In the genomic region with DNA sequence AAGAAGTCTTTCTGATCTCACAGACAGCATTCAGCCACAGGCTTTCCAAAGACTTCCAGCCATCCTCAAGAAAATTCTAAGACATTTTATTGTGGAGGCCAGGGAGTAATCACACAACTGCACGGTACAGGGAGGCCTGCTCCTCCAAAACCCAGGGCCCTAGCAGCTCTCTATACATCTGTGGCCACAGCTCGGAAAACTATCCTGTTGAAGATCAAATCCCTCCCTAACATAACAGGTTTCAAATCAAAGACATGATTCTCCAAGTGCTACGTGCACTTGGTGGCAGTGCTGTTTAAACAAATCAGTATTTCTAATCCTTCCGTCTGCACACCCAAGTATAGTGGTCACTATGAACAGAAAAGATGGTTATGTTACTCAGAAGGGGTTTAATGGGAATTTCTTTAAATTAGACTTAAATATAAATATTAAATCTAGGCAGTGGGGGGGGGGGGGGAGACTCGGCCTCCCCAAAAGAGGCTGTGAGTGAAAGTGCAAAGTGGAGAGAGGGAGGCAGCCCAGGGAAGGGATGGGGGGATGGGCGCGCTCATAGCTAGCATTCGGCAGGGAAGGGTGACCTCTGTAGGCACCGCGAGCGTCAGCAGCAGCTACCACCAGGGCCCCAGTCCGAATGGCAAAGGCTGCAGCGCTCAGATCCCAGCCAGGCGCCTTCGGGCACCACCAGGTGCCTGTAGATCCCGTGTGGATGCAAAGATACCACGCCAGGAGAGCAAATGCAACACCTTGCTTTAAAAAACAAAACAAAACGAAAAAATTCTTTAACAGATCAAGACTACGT, we compare ENCODE assay signal across 8 mouse cellular contexts. TPM values are rescaled to one million over a fixed set of nuclear protein-coding genes. Genes with fewer than 3 reads are reported as not detected.
A peak's percentile ranks its signal among the peaks of the same experiment; 100 is the strongest.
DNase-seq lines count a peak whose midpoint lies in the region; ATAC-seq and TF ChIP-seq lines count a peak whose summit lies in the region.

No protein-coding gene starts in this region.

- H3K79me2 ChIP-seq in C2C12 (ENCODE audit: control insufficient read depth, insufficient read depth): peaks cover 86% of the 10 kb centered on the region

- TF ChIP-seq POLR2A in olfactory bulb, adult 2 months (IDR thresholded peaks at IDR 0.05; ENCODE audit: insufficient read depth, low read depth, low read length): no peak
- no peak for TF ChIP-seq POLR2A in thymus, adult 2 months (IDR thresholded peaks at IDR 0.05; ENCODE audit: control insufficient read depth, extremely low read depth, insufficient read depth, low read length, poor library complexity)

- peak; percentile 43 for ATAC-seq in forebrain, embryonic 16.5 days

- peak overlapping the region; percentile 78 for H3K4me2 ChIP-seq in forebrain, embryonic 16.5 days (ENCODE audit: low read length)

- H3K9me3 ChIP-seq in forebrain, embryonic 16.5 days (ENCODE audit: control insufficient read depth, low read length): no peaks in the 10 kb centered on the region

- under 1% methylated on average over 19 of the region's 19 CpGs for WGBS in forebrain, embryonic 16.5 days
- 10% methylated on average over 19 of the region's 19 CpGs for WGBS in olfactory bulb, adult 2 months
- WGBS in thymus, adult 2 months: 20% methylated on average over 19 of the region's 19 CpGs

- peak overlapping the region; percentile 98 for H3K27ac ChIP-seq in forebrain, embryonic 16.5 days (ENCODE audit: low read length)
- peak overlapping the region; percentile 31; the same call in 1 of the 2 replicates for H3K27ac ChIP-seq in olfactory bulb, adult 2 months (ENCODE audit: insufficient read depth, low read depth, low read length)
- no peak overlapping the region for H3K27ac ChIP-seq in thymus, adult 2 months (ENCODE audit: control insufficient read depth, insufficient read depth, low read length)

- H3K4me1 ChIP-seq in forebrain, embryonic 16.5 days (replicated peaks; ENCODE audit: control insufficient read depth, insufficient read depth, low read length): peaks cover 26% of the 10 kb centered on the region
- H3K4me1 ChIP-seq in olfactory bulb, adult 2 months (ENCODE audit: control insufficient read depth, insufficient read depth, low read length): peaks cover 9% of the 10 kb centered on the region
- H3K4me1 ChIP-seq in thymus, adult 2 months (replicated peaks; ENCODE audit: control insufficient read depth, insufficient read depth, low read length): peaks cover 11% of the 10 kb centered on the region

- TF ChIP-seq CTCF in C2C12 (IDR thresholded peaks at IDR 0.05; ENCODE audit: control insufficient read depth, insufficient read depth, insufficient read length): peak; percentile 97
- peak; percentile 51 for TF ChIP-seq CTCF in olfactory bulb, adult 2 months (IDR thresholded peaks at IDR 0.05; ENCODE audit: insufficient read depth, low read depth, low read length)
- no peak for TF ChIP-seq CTCF in thymus, adult 2 months (IDR thresholded peaks at IDR 0.05; ENCODE audit: borderline replicate concordance, control insufficient read depth, extremely low read depth, insufficient read depth, low read length, poor library complexity)

- intact Hi-C loops in heart, postnatal 14 days (cut with DNase I): loop anchor here (5.0 to 10.0 kb wide), 2 partner anchors 204 to 861 kb away; no protein-coding TSS in a partner anchor

- H3K9ac ChIP-seq in forebrain, embryonic 16.5 days (replicated peaks; ENCODE audit: low read depth, low read length): peak overlapping the region; percentile 99

- no peaks in the 10 kb centered on the region for H3K27me3 ChIP-seq in C2C12 (ENCODE audit: control insufficient read depth, insufficient read depth, insufficient read length)
- no peaks in the 10 kb centered on the region for H3K27me3 ChIP-seq in forebrain, embryonic 16.5 days (replicated peaks; ENCODE audit: control insufficient read depth, insufficient read depth, low read length)
- H3K27me3 ChIP-seq in thymus, adult 2 months (ENCODE audit: control insufficient read depth, insufficient read depth, low read length): peaks cover 17% of the 10 kb centered on the region

- H3K36me3 ChIP-seq in C2C12 (ENCODE audit: control insufficient read depth, insufficient read depth): peaks cover 34% of the 10 kb centered on the region
- H3K36me3 ChIP-seq in forebrain, embryonic 16.5 days (ENCODE audit: control insufficient read depth, insufficient read depth): no peaks in the 10 kb centered on the region
- no peaks in the 10 kb centered on the region for H3K36me3 ChIP-seq in thymus, adult 2 months (ENCODE audit: control insufficient read depth, insufficient read depth, low read length)

- H3ac ChIP-seq in C2C12 (ENCODE audit: control insufficient read depth, insufficient read length, low read depth): peak overlapping the region; percentile 54

- H3K79me3 ChIP-seq in C2C12 (ENCODE audit: low read depth): peaks cover 66% of the 10 kb centered on the region

- peak overlapping the region; percentile 84 for H3K4me3 ChIP-seq in C2C12 (ENCODE audit: insufficient read depth, poor library complexity, severe bottlenecking)
- H3K4me3 ChIP-seq in forebrain, embryonic 16.5 days (replicated peaks; ENCODE audit: low read length): peak overlapping the region; percentile 64
- peak overlapping the region; percentile 34 for H3K4me3 ChIP-seq in olfactory bulb, adult 2 months (ENCODE audit: insufficient read depth, low read depth, low read length)
- H3K4me3 ChIP-seq in thymus, adult 2 months (ENCODE audit: control insufficient read depth, insufficient read depth, low read length): 0 out of 2 replicates have a peak overlapping the region, but pooled peaks have one; percentile 6

- DNase-seq in cerebellum, adult 11-12 months: peak; percentile 41
- peak; percentile 87 to 88 for DNase-seq in heart, postnatal 14 days
- peak; percentile 72 to 89 for DNase-seq in layer of hippocampus, adult 18-20 months (ENCODE audit: low spot score in 2 of 2)
- peak; percentile 83 to 88 for DNase-seq in lung, adult 18-20 months
- DNase-seq in thymus, adult 2 months: peak; percentile 37

TF ChIP-seq in C2C12, 6 proteins besides CTCF, POLR2A, EP300 and RAD21:
- TF ChIP-seq MYOG (IDR thresholded peaks at IDR 0.05; ENCODE audit: control insufficient read depth, extremely low read depth, insufficient read length) (no peak), USF1 (IDR thresholded peaks at IDR 0.05; ENCODE audit: low read depth) (no peak), CEBPB (IDR thresholded peaks at IDR 0.05; ENCODE audit: low read depth) (no peak), MYOD1 (IDR thresholded peaks at IDR 0.05; ENCODE audit: control insufficient read depth, insufficient read length, low read depth) (no peak), MAX (IDR thresholded peaks at IDR 0.05) (no peak), FOSL1 (IDR thresholded peaks at IDR 0.05; ENCODE audit: insufficient read depth, low read length, poor library complexity, severe bottlenecking) (no peak)

RNA-seq across cellular contexts. Expression of a gene that starts 2.4 kb away (rescaled TPM):
- polyA plus RNA-seq in C2C12 (2012; fragmentation: generic; extraction: Trizol): 15.1 TPM
- polyA plus RNA-seq in forebrain, embryonic 16.5 days (2015; fragmentation: Nextera tagmentation; extraction: Ambion mirVana): 54.6 and 68.2 TPM in 2 replicates
- 10 to 100 TPM; 33.5 to 39.9 TPM for total RNA-seq in heart, postnatal 14 days (2021)
- 10 to 100 TPM; 31.0 to 36.0 TPM for total RNA-seq in layer of hippocampus, adult 18-20 months (2021)
- polyA plus RNA-seq in olfactory bulb, adult 2 months (2012; ENCODE audit: insufficient read depth, insufficient read length, low replicate concordance, missing spikeins): not detected in 2 replicates
- polyA plus RNA-seq in thymus, adult 2 months (2012; rRNA removed): 17.6 and 17.8 TPM in 2 replicates

RNA-seq across cellular contexts. Expression of a gene that starts 31.7 kb away (rescaled TPM):
- polyA plus RNA-seq in C2C12 (2012; fragmentation: generic; extraction: Trizol): 20.9 TPM
- polyA plus RNA-seq in forebrain, embryonic 16.5 days (2015; fragmentation: Nextera tagmentation; extraction: Ambion mirVana): 181 and 192 TPM in 2 replicates
- total RNA-seq in heart, postnatal 14 days (2021): 10 to 100 TPM; 35.6 to 39.7 TPM
- total RNA-seq in layer of hippocampus, adult 18-20 months (2021): 100 to 1,000 TPM in 1 of 2 experiments, 10 to 100 TPM in 1; 91.4 to 101 TPM
- polyA plus RNA-seq in olfactory bulb, adult 2 months (2012; ENCODE audit: insufficient read depth, insufficient read length, low replicate concordance, missing spikeins): 1,185 TPM in 1 of 2 replicates, not detected in the other
- 56.9 and 69.4 TPM in 2 replicates for polyA plus RNA-seq in thymus, adult 2 months (2012; rRNA removed)

Comparison
In these comparisons a context has a peak if more than half of its experiments do, and no peak if none do; other contexts are left out.
1. H3K4me3 ChIP-seq: peak in every context shown above with its lines; median percentile 84 in C2C12; 64 in forebrain, embryonic 16.5 days; 34 in olfactory bulb, adult 2 months; 6 in thymus, adult 2 months.
2. DNase-seq: peak in every context shown above with its lines; median percentile 88 in heart, postnatal 14 days; 86 in lung, adult 18-20 months; 80 in layer of hippocampus, adult 18-20 months; 41 in cerebellum, adult 11-12 months; 37 in thymus, adult 2 months.
3. RNA of a gene that starts 2.4 kb away (polyA plus RNA-seq): 54.6 to 68.2 TPM in forebrain, embryonic 16.5 days, 17.6 to 17.8 TPM in thymus, adult 2 months and 15.1 TPM in C2C12 (single experiment); not detected in olfactory bulb, adult 2 months; every median in the first group is over 10 times any median in the second.